Mouse (Mus musculus): ENCODE data around the gene Onecut1. TPM values are rescaled to one million over a fixed set of nuclear protein-coding genes. Genes with fewer than 3 reads are reported as not detected.

Gene Onecut1
- polyA plus RNA-seq, 1 experiment from 2014 or later: 14.8 TPM

DNA sequence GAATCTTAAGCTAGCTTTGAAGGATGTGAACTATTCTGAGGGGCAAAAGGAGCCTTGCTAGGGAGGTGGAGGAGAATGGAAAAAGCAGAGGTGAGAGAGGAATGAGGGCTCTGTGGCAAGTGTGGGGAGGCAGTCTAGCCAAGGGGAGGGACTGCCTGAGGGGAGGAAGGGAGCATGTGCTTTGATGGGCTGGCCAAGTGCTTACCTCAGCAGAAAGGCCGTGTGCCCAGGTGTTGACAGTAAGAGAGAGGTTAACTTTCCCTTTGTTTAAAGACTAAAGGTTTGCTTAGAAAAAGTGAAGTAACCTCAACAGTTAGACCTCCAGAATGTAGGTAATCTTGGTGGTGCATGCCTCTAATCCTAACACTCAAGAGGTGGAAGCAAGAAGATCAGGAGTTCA is 59.7 kb downstream of the Onecut1 start:
- Histone ChIP-seq H3K36me3 (ENCODE audit: control insufficient read depth, insufficient read depth, low read length) (no peaks in the 10 kb centered on the region), H3K4me1 (ENCODE audit: control insufficient read depth, insufficient read depth, low read length) (peaks cover 8% of the 10 kb centered on the region; the same call in 1 of the 2 replicates), H3K9ac (ENCODE audit: low read length) (no peak overlapping the region), H3K4me2 (no peak overlapping the region), H3K27ac (ENCODE audit: low read depth, low read length) (no peak overlapping the region), H3K9me3 (ENCODE audit: control insufficient read depth, low read length) (no peaks in the 10 kb centered on the region), H3K4me3 (ENCODE audit: low read depth, low read length) (no peak overlapping the region), H3K27me3 (ENCODE audit: control insufficient read depth, insufficient read depth, low read length) (no peaks in the 10 kb centered on the region)
- ATAC-seq (ENCODE audit: low FRiP score) (no peak), DNase-seq (ENCODE audit: low spot score, missing footprints) (peak; percentile 28)
- WGBS: 50% methylated on average over 1 of the region's 1 CpGs

DNA sequence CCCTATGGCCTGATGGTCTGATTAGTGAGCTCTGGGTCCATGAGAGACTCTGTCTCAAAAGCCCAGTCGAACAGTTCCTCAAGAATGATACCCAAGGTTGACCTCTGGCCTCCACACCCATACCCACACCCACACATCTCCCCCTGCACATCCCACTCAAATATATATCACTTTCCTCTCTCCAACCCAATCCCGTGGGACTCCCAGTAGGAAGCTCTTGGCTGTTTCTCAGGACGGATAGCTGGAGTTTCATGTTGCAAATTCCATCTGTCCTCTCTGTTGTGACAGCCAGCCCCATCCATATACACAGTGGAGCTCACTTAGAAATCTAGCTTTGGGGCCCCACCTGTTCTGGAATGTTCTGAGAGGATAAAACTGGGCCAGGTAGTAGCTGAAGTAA is 61.2 kb downstream of the Onecut1 start:
- H3K9me3 ChIP-seq (ENCODE audit: control insufficient read depth, low read length): no peaks in the 10 kb centered on the region
- H3K4me1 ChIP-seq (ENCODE audit: control insufficient read depth, insufficient read depth, low read length): peaks cover 8% of the 10 kb centered on the region; the same call in 1 of the 2 replicates
- H3K9ac ChIP-seq (ENCODE audit: low read length): no peak overlapping the region
- no peak overlapping the region for H3K4me2 ChIP-seq
- peak; percentile 21 for DNase-seq (ENCODE audit: low spot score, missing footprints)
- H3K36me3 ChIP-seq (ENCODE audit: control insufficient read depth, insufficient read depth, low read length): no peaks in the 10 kb centered on the region
- H3K4me3 ChIP-seq (ENCODE audit: low read depth, low read length): no peak overlapping the region
- ATAC-seq (ENCODE audit: low FRiP score): no peak
- H3K27me3 ChIP-seq (ENCODE audit: control insufficient read depth, insufficient read depth, low read length): no peaks in the 10 kb centered on the region
- WGBS: 70% methylated on average over 3 of the region's 3 CpGs
- H3K27ac ChIP-seq (ENCODE audit: low read depth, low read length): no peak overlapping the region

DNA sequence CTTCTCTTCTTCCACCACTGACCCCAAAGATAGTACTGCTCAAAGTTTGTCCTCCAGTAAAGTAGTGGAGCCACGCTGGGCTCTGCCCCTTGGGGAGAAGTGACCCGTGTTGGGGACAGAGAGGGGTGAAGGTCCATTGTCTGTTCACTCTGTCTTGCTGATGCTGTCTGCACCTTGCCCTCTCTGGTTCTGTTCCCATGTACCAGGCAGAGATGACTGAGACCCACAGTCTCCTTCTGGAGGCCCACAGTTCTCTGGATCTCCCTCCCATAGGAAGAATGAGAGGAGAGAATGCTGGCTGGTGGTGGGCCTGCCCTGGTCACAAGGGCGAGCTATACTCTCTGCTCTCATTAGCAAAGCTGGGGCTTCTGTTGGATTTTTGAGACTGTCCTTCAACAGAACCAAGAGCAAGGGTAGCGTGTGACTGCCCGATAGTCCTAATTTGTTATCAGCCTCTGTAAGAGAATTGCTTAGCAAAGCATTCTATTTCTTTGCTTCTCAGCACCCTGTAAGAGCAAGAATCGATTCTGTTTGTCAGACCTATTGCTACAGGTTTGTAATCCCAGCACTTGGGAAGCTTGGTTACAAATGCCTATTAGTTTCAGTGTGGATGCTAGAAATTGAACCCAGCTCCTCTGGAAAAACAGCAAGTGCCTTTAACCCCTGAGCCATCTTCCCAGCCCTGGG is 61.7 kb downstream of the Onecut1 start:
- H3K4me1 ChIP-seq (ENCODE audit: control insufficient read depth, insufficient read depth, low read length): peaks cover 8% of the 10 kb centered on the region; the same call in 1 of the 2 replicates
- H3K27ac ChIP-seq (ENCODE audit: low read depth, low read length): no peak overlapping the region
- H3K4me2 ChIP-seq: no peak overlapping the region
- DNase-seq (ENCODE audit: low spot score, missing footprints) (peak; percentile 77), ATAC-seq (ENCODE audit: low FRiP score) (no peak)
- 81% methylated on average over 6 of the region's 6 CpGs for WGBS
- H3K27me3 ChIP-seq (ENCODE audit: control insufficient read depth, insufficient read depth, low read length): no peaks in the 10 kb centered on the region
- H3K9me3 ChIP-seq (ENCODE audit: control insufficient read depth, low read length): no peaks in the 10 kb centered on the region
- no peak overlapping the region for H3K9ac ChIP-seq (ENCODE audit: low read length)
- no peaks in the 10 kb centered on the region for H3K36me3 ChIP-seq (ENCODE audit: control insufficient read depth, insufficient read depth, low read length)
- H3K4me3 ChIP-seq (ENCODE audit: low read depth, low read length): no peak overlapping the region

DNA sequence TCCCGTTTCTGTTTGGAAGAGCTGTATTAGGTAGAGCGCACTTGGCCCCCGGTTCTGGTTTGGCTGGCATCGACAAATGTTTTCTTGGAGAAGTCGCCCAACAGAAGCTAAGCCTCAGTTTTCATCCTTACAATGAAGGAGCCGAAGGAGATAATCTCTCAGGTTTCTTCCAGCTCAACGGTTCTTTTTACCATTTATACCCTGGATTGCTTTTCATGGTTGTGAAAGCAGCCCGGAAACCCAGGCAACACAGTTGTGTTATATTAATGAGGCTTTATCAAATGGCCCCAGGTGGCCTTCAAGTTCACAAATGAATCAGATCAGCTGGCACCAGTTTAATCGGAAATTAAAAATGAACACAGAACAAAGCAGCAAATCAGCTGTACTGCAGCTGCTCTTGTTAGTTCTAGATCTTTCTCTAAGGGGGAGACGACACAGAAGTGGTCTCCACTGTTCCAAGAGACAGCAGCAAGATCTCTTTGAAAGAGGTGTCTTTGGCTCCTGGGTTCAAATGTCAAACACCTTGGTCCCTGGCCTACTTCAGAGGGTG is 63.6 kb downstream of the Onecut1 start:
- Histone ChIP-seq H3K27ac (ENCODE audit: low read depth, low read length) (0 out of 2 replicates have a peak overlapping the region, but pooled peaks have one; percentile 10), H3K4me1 (ENCODE audit: control insufficient read depth, insufficient read depth, low read length) (peaks cover 8% of the 10 kb centered on the region; the same call in 1 of the 2 replicates), H3K4me3 (ENCODE audit: low read depth, low read length) (no peak overlapping the region), H3K27me3 (ENCODE audit: control insufficient read depth, insufficient read depth, low read length) (no peaks in the 10 kb centered on the region), H3K9me3 (ENCODE audit: control insufficient read depth, low read length) (no peaks in the 10 kb centered on the region), H3K4me2 (no peak overlapping the region), H3K9ac (ENCODE audit: low read length) (no peak overlapping the region), H3K36me3 (ENCODE audit: control insufficient read depth, insufficient read depth, low read length) (no peaks in the 10 kb centered on the region)
- WGBS: 22% methylated on average over 10 of the region's 10 CpGs
- DNase-seq (ENCODE audit: low spot score, missing footprints): peak; percentile 86
- ATAC-seq (ENCODE audit: low FRiP score): peak; percentile 62

DNA sequence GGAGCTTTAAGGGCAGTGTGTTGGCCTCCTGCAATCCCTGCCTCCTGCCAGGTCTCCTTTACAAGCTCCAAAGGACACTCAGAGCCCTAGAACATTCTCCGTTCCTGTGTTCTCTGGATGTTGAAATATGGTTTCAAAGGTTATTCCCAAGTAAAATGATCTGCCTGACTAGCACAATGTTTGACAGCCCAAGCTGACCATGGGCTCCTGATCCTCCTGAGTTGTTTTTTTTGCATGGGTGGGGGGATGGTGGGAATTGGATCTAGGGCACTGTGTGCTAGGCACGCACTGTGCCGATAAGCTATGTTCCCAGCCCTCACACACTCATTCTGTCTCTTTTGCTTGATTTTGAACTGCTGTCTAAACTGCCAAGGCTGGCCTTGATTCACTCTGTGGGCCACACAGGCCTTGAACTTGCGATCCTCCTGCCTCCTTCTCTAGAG is 68.3 kb downstream of the Onecut1 start:
- 93% methylated on average over 4 of the region's 4 CpGs for WGBS
- no peak for ATAC-seq (ENCODE audit: low FRiP score)
- no peaks in the 10 kb centered on the region for H3K9me3 ChIP-seq (ENCODE audit: control insufficient read depth, low read length)

DNA sequence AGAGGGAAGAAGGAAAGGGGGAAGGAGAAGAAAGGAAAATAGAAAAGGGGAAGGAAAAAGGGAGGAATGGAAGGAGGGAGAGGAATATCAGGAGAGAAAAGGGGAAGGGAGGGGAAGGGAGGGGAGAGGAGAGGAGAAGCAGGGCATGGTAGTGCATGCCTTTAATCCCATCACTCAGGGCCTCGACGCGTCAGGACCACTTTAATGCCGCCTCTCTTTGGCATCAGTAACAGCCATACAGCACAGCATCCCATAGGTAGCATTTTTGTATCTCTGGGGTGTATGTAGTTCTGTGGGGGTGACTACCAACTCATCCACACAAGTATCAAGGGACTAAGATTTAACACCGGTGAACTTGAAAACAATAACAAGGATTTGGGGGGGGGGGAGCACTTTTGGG is 68.9 kb downstream of the Onecut1 start:
- H3K9ac ChIP-seq (ENCODE audit: low read length): no peak overlapping the region
- WGBS: 77% methylated on average over 5 of the region's 5 CpGs
- ATAC-seq (ENCODE audit: low FRiP score): no peak
- peak; percentile 53 for DNase-seq (ENCODE audit: low spot score, missing footprints)
- no peak overlapping the region for H3K4me2 ChIP-seq
- H3K27ac ChIP-seq (ENCODE audit: low read depth, low read length): no peak overlapping the region
- H3K36me3 ChIP-seq (ENCODE audit: control insufficient read depth, insufficient read depth, low read length): no peaks in the 10 kb centered on the region
- H3K9me3 ChIP-seq (ENCODE audit: control insufficient read depth, low read length): no peaks in the 10 kb centered on the region
- H3K4me3 ChIP-seq (ENCODE audit: low read depth, low read length): no peak overlapping the region
- no peaks in the 10 kb centered on the region for H3K27me3 ChIP-seq (ENCODE audit: control insufficient read depth, insufficient read depth, low read length)
- 0 out of 2 replicates have a peak, but pooled peaks cover under 1% of the 10 kb centered on the region for H3K4me1 ChIP-seq (ENCODE audit: control insufficient read depth, insufficient read depth, low read length)

More for the DNA sequence above, 68.3 kb downstream of the Onecut1 start:
- Histone ChIP-seq H3K4me3 (ENCODE audit: low read depth, low read length) (no peak overlapping the region), H3K27me3 (ENCODE audit: control insufficient read depth, insufficient read depth, low read length) (no peaks in the 10 kb centered on the region), H3K9ac (ENCODE audit: low read length) (no peak overlapping the region), H3K27ac (ENCODE audit: low read depth, low read length) (no peak overlapping the region), H3K4me1 (ENCODE audit: control insufficient read depth, insufficient read depth, low read length) (peaks cover 3% of the 10 kb centered on the region; the same call in 1 of the 2 replicates), H3K36me3 (ENCODE audit: control insufficient read depth, insufficient read depth, low read length) (no peaks in the 10 kb centered on the region), H3K4me2 (no peak overlapping the region)
- DNase-seq (ENCODE audit: low spot score, missing footprints): peak; percentile 62

DNA sequence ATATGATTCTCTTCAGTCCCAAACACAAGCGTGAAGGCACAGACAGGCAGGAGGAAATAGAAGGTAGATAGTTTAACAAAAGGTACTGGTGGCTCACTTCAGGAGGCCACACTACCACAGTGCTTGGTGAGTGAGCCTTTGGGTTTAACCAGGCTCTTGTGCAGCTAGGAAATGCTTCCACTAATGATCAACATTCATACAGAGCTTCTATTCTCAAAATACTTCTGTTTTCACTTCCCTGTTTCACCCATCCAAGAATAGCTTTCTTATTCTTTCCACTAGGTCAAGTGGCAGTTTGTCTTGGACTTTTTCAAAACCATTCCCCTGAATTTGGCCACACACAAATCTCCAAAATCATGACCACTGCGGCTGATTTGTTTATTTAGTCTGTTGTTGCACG is 73.6 kb downstream of the Onecut1 start:
- no peaks in the 10 kb centered on the region for H3K4me1 ChIP-seq (ENCODE audit: control insufficient read depth, insufficient read depth, low read length)
- H3K9ac ChIP-seq (ENCODE audit: low read length): no peak overlapping the region
- ATAC-seq (ENCODE audit: low FRiP score): no peak
- H3K9me3 ChIP-seq (ENCODE audit: control insufficient read depth, low read length): no peaks in the 10 kb centered on the region
- no peaks in the 10 kb centered on the region for H3K27me3 ChIP-seq (ENCODE audit: control insufficient read depth, insufficient read depth, low read length)
- no peak overlapping the region for H3K4me2 ChIP-seq
- H3K36me3 ChIP-seq (ENCODE audit: control insufficient read depth, insufficient read depth, low read length): no peaks in the 10 kb centered on the region
- no peak overlapping the region for H3K27ac ChIP-seq (ENCODE audit: low read depth, low read length)
- no peak for DNase-seq (ENCODE audit: low spot score, missing footprints)
- H3K4me3 ChIP-seq (ENCODE audit: low read depth, low read length): no peak overlapping the region
- 86% methylated on average over 3 of the region's 3 CpGs for WGBS

DNA sequence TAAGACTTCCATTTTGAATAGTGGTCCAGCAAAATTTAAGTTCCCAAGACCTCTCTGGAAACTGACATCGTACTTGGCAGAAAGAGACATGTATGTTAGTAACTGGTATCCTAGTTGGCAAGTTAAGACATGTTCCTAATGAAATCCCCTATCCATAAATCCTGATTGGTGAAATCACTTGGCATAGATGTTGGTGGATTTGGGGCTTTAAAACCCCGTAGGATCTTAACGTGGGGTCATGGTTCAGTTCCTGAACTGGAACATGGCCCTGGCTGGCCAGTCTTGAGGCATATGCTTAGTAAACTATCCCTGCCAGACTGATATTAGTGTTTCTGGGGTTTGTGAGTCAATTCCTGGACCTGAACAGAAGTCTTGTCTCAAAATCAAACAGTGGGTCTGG is 76.0 kb downstream of the Onecut1 start:
- no peak overlapping the region for H3K4me2 ChIP-seq
- 93% methylated on average over 3 of the region's 3 CpGs for WGBS
- ATAC-seq (ENCODE audit: low FRiP score): no peak

DNA sequence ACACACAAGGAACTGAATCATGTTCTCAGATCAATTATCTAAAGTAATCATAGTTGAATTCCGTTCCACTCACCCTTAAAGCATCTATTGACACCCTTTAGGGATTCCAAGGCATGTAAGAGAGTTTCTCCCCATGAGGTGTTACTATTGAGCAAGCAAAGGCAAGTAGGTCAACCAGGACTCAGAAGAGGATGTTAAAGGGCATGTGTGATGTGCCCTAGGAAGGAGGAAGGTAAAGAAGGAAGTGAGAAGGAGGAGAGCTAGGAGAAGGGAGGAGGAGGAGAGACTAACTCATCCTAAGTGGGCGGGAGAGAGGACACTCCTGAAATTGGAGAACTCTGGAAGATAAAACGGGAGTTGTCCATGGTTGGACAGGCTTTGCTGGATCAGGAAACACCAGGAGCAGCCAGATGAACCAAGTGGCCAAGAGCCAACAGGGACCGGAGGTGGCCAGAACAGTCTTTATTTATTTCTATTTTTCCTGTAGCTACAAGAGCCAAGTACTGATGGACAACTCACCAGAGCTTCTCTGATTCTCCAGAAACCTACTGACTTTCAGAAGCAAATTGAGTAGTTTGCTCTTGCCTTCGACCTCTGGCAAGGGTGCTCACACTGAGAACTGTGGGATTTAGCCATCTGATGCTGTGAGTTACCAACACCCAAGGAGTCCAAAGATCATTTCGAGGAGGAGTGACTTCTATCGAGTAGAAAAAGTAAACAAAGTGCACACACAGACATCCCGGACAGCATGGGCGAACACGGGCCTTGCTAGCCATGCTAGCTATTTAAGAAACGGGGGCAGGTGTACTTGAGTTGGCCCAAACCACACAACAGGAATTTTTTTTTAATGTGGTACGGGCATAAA is 77.2 kb downstream of the Onecut1 start:
- Histone ChIP-seq H3K9me3 (ENCODE audit: control insufficient read depth, low read length) (no peaks in the 10 kb centered on the region), H3K4me2 (no peak overlapping the region), H3K27ac (ENCODE audit: low read depth, low read length) (no peak overlapping the region), H3K9ac (ENCODE audit: low read length) (no peak overlapping the region), H3K4me3 (ENCODE audit: low read depth, low read length) (no peak overlapping the region), H3K4me1 (ENCODE audit: control insufficient read depth, insufficient read depth, low read length) (no peaks in the 10 kb centered on the region), H3K36me3 (ENCODE audit: control insufficient read depth, insufficient read depth, low read length) (no peaks in the 10 kb centered on the region), H3K27me3 (ENCODE audit: control insufficient read depth, insufficient read depth, low read length) (no peaks in the 10 kb centered on the region)
- WGBS: 84% methylated on average over 12 of the region's 12 CpGs
- no peak for DNase-seq (ENCODE audit: low spot score, missing footprints)
- no peak for ATAC-seq (ENCODE audit: low FRiP score)

More for the DNA sequence above, 76.0 kb downstream of the Onecut1 start:
- Histone ChIP-seq H3K4me3 (ENCODE audit: low read depth, low read length) (no peak overlapping the region), H3K4me1 (ENCODE audit: control insufficient read depth, insufficient read depth, low read length) (no peaks in the 10 kb centered on the region), H3K27ac (ENCODE audit: low read depth, low read length) (no peak overlapping the region), H3K36me3 (ENCODE audit: control insufficient read depth, insufficient read depth, low read length) (no peaks in the 10 kb centered on the region), H3K27me3 (ENCODE audit: control insufficient read depth, insufficient read depth, low read length) (no peaks in the 10 kb centered on the region), H3K9me3 (ENCODE audit: control insufficient read depth, low read length) (no peaks in the 10 kb centered on the region), H3K9ac (ENCODE audit: low read length) (no peak overlapping the region)
- DNase-seq (ENCODE audit: low spot score, missing footprints): peak; percentile 31
